Mouse (Mus musculus): ENCODE measurements at regions not wholly inside any gene's neighbourhood (a gene's known extent, or its start where the extent isn't known, plus 50 kb on each side); places are given as distances from the start of the nearest gene placed in this dataset.

DNA sequence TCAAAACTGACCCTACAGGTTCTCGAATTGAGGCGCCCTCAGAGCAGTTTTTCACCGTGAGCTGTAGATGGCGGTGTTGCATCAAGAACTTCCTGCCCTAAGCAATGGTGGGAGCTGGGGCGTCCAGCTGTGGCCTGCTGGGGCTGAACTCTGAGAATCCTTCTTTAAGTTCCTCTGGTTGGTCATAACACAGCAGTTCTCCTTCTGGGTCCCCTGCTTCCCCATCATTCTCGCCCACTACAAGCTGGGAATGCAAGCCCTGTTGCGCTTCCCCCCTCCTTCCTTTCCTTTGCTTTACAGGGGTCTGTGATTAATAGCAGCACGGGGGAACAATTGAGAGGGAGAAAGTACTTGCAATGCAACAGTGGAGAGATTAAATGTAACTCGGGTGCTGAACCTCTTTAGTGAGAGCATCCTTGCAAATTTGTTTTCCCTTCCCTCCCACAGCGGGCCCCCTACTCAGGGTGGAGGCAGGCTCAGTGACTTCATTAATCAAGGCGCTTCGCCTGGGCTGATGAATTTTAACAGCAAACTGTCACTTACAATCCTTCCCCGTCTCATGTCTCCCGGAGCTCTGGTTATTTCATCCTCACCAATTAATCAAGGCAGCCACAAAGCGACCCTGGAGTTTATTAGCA, 794.3 kb upstream of the Api5 start:
- DNase-seq, result peak; percentile 62 to 67

DNA sequence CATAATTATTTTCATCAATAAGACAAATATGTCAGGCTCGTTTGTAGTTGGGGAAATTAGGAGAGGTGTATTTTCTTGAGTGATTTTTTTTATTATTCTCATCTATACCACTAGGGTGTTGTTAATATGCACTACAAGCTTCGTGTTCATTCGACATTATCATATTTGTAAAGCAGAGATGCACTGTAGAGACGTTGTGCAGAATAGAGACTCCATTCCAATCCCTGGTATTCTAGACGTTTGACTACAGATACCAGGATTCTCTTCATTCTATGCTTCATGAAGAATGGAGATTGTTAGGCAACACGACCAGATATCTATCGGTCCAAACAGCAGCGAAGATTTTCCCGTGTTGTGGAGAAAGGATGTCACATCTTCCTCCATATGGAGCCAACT, 793.8 kb upstream of the Api5 start:
- DNase-seq, result no peak

DNA sequence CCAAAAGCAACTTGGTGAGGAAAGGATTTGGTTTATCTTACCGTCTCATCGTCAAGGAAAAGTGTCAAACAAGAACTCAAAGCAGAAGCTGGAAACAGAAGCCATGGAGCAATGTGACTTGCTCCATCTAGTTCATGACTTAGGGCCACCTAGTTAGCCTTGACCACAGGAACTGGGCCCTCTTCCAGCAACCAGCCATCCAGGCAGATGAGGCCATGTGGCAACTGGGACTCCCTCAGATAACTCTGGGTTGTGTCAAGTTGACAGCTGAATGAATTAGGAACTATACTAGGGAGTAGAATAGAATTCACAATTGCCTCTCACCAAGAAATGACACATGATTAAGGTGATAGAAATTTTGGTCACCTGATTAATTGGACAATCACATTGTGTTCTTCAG, 791.5 kb upstream of the Api5 start:
- DNase-seq, result peak in 1 of 2 experiments; percentile 58

DNA sequence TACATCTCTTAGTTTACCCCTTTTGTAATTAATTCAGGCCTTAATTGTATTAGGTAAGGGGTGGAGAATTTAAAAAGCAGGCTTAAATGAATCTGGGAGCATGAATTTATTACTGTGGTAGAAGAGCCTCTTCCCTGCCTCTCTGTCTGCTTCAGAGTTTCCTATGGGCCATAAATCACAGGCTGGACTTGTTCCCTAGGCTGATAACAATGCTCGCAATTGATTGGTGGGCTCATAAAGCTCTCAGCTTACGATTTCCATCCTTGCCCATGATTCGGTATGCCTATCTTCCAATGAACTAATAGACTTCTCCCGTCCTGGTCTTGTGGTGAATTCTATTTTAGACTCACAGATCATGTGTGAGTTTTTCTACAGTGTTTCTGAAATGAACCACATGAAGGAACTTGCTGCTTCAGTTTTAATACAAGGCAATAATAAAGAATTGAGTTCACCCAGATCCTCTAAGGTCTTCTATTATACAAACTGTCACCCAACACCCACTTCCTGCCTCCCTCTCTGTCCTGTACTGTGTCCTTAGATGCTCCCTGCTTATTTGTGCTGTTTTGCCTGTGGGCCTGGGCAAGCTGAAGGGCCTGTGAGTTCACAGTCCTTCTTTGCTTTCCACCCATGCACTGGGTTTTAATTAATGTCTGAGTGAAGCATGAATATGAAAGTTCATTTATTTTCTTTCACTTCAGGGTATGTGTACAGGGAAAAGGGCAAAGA, 772.4 kb upstream of the Api5 start:
- DNase-seq, result no peak

Measured in adrenal gland, postnatal 36 days (tissue).